Mouse (Mus musculus) hindbrain, embryonic 16.5 days (tissue): ENCODE results near the gene Zfp719. TPM values are rescaled to one million over a fixed set of nuclear protein-coding genes. Genes with fewer than 3 reads are reported as not detected.

ENCODE experiments used
- ATAC-seq: fragments of 200-750 bp; cut with Nextera tagmentation; 2 replicates; pipeline ENCODE4 v1.8.0; 2017; ENCODE audit warnings: moderate TSS enrichment, moderate library complexity
- H3K27ac ChIP-seq: fragments of 300-500 bp; sonication (generic); 2 replicates; pipeline ENCODE4 v1.5.1; 2014; ENCODE audit warnings: low read depth, mild to moderate bottlenecking, control low read depth, low read length, moderate library complexity
- H3K27me3 ChIP-seq: fragments of 300-500 bp; sonication (generic); replicated peaks from 2 replicates; pipeline ENCODE4 v1.6.1; 2014; ENCODE audit warnings: low read length; ENCODE audit not compliant: control insufficient read depth, insufficient read depth
- H3K36me3 ChIP-seq: fragments of 300-500 bp; sonication (generic); 2 replicates; pipeline ENCODE4 v1.6.1; 2014; ENCODE audit warnings: mild to moderate bottlenecking, low read length, moderate library complexity, mixed read lengths; ENCODE audit not compliant: control insufficient read depth, insufficient read depth
- H3K4me1 ChIP-seq: fragments of 300-500 bp; sonication (generic); 2 replicates; pipeline ENCODE4 v1.6.1; 2014; ENCODE audit warnings: low read depth, low read length; ENCODE audit not compliant: control insufficient read depth, insufficient read depth
- H3K4me2 ChIP-seq: fragments of 300-500 bp; sonication (generic); 2 replicates; pipeline ENCODE4 v1.6.1; 2014; ENCODE audit warnings: mild to moderate bottlenecking, low read length, control low read depth, moderate library complexity
- H3K4me3 ChIP-seq: fragments of 300-500 bp; sonication (generic); 2 replicates; pipeline ENCODE4 v1.5.1; 2014; ENCODE audit warnings: mild to moderate bottlenecking, low read length, control low read depth, moderate library complexity
- H3K9ac ChIP-seq: fragments of 300-500 bp; sonication (generic); 2 replicates; pipeline ENCODE4 v1.6.1; 2014; ENCODE audit warnings: low read depth, mild to moderate bottlenecking, control low read depth, low read length, moderate library complexity
- H3K9me3 ChIP-seq: fragments of 300-500 bp; sonication (generic); 2 replicates; pipeline ENCODE4 v1.6.1; 2014; ENCODE audit warnings: mild to moderate bottlenecking, low read length, moderate library complexity; ENCODE audit not compliant: control insufficient read depth
- WGBS: fragments of 180-500 bp; shearing (Covaris S2); extraction: QIAGEN DNeasy Blood & Tissue Kit; methylation state at CpG from one replicate; pipeline ENCODE4 v1.1.7; 2014; 5-methylcytosine and 5-hydroxymethylcytosine counted together
- polyA plus RNA-seq: library from polyadenylated mRNA; unstranded; fragments of >200 nt; fragmentation: Nextera tagmentation; extraction: Ambion mirVana; gene quantifications from 2 replicates; pipeline ENCODE4 v1.2.1, GENCODE M21; 2015

The Zfp719 gene
- 14.4 and 16.2 TPM in 2 replicates for polyA plus RNA-seq

- peak within 1 kb of the TSS; percentile 73 for H3K4me3 ChIP-seq
- no peaks in the 10 kb centered on the region for H3K27me3 ChIP-seq
- peak; percentile 99 for ATAC-seq
- peaks cover 18% of the 10 kb centered on the region for H3K4me1 ChIP-seq
- peak within 1 kb of the TSS; percentile 78 for H3K9ac ChIP-seq
- H3K36me3 ChIP-seq: peaks cover 16% of the 10 kb centered on the region
- peak within 1 kb of the TSS; percentile 90 for H3K27ac ChIP-seq
- WGBS: under 1% methylated on average over 37 of the region's 37 CpGs
- H3K9me3 ChIP-seq: no peaks in the 10 kb centered on the region
- H3K4me2 ChIP-seq: peak within 1 kb of the TSS; percentile 84
These were observed at the start of gene Zfp719 for GRCm38 (mm10) chr7:43579440-43580171. Gene Zfp719 (plus strand): TSS chr7:43579610.

GRCm38 (mm10) chr7:43530216-43530785 lies 49.1 kb upstream of the Zfp719 start:
- 71% methylated on average over 8 of the region's 8 CpGs for WGBS
- no peak for ATAC-seq

DNA sequence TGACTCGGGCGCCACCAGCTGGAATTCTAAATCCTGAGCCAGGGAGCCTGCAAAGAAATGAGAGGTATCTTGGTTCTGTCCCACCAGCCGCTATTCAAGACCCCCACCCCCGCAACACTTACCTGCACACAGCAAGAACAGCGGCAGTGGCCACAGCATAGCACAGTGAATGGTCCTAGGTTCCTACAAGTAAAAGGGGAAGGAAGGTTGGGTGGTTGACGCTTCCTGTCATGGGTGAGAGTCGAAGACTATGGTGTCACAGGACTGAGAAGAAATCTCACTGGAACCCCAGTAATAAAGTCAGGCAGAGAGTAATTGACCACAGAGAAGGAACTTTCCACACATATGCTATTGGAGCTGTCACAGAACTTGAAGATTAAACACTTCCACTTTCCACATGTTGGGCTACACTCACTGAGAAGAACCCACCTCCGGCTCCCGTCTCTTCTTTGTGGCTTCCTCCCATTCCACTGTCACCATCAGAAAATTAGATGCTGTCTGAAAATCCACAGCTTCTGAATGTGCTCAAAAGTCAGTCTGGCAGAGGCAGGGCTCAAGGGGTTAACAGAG lies 46.4 kb upstream of the Zfp719 start:
- no peak for ATAC-seq
- Histone ChIP-seq H3K27ac (no peak overlapping the region), H3K4me1 (no peaks in the 10 kb centered on the region), H3K36me3 (no peaks in the 10 kb centered on the region), H3K27me3 (no peaks in the 10 kb centered on the region), H3K9me3 (no peaks in the 10 kb centered on the region), H3K9ac (no peak overlapping the region), H3K4me2 (no peak overlapping the region), H3K4me3 (no peak overlapping the region)
- WGBS: 89% methylated on average over 9 of the region's 9 CpGs

More at GRCm38 (mm10) chr7:43530216-43530785, 49.1 kb upstream of the Zfp719 start:
- H3K27ac ChIP-seq: no peak overlapping the region
- H3K4me3 ChIP-seq: no peak overlapping the region
- no peaks in the 10 kb centered on the region for H3K27me3 ChIP-seq
- H3K9me3 ChIP-seq: no peaks in the 10 kb centered on the region
- no peak overlapping the region for H3K9ac ChIP-seq
- H3K4me1 ChIP-seq: no peaks in the 10 kb centered on the region
- H3K36me3 ChIP-seq: no peaks in the 10 kb centered on the region
- H3K4me2 ChIP-seq: no peak overlapping the region

DNA sequence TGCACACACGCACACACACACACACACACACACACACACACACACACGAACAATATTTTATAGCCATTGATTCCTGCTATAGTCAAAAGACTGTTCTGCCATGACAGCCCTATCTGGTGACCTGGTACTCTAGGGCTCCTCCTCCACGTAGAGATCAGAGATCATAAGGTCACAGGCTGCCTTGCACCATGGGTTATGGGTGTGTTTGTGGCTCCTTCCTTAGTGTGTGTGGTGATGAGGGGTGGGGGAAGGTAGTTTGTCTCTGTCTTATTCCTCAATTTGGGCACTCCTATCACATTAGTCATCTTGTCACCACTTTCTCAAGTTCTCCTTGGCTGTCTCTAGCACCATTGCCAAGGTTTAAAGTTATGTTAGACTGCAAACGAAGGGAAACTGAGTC lies 40.9 kb upstream of the Zfp719 start:
- WGBS: 70% methylated on average over 4 of the region's 4 CpGs
- Histone ChIP-seq H3K27ac (no peak overlapping the region), H3K36me3 (no peaks in the 10 kb centered on the region), H3K27me3 (no peaks in the 10 kb centered on the region), H3K9me3 (no peaks in the 10 kb centered on the region), H3K9ac (no peak overlapping the region), H3K4me3 (no peak overlapping the region), H3K4me2 (no peak overlapping the region), H3K4me1 (no peaks in the 10 kb centered on the region)
- no peak for ATAC-seq

GRCm38 (mm10) chr7:43544225-43544977 lies 35.0 kb upstream of the Zfp719 start, which contains the start of gene Cd33:
Gene Cd33 (minus strand): TSS chr7:43544428.
- Histone ChIP-seq H3K27me3 (no peaks in the 10 kb centered on the region), H3K4me1 (no peaks in the 10 kb centered on the region), H3K9ac (no peak within 1 kb of the TSS), H3K9me3 (no peaks in the 10 kb centered on the region), H3K36me3 (no peaks in the 10 kb centered on the region), H3K4me2 (no peak within 1 kb of the TSS), H3K4me3 (no peak within 1 kb of the TSS), H3K27ac (no peak within 1 kb of the TSS)
- WGBS: 79% methylated on average over 7 of the region's 7 CpGs
- no peak for ATAC-seq

GRCm38 (mm10) chr7:43545656-43546545 lies 33.5 kb upstream of the Zfp719 start:
- Histone ChIP-seq H3K4me1 (no peaks in the 10 kb centered on the region), H3K9ac (no peak overlapping the region), H3K9me3 (no peaks in the 10 kb centered on the region), H3K4me3 (no peak overlapping the region), H3K27me3 (no peaks in the 10 kb centered on the region), H3K36me3 (no peaks in the 10 kb centered on the region), H3K27ac (no peak overlapping the region), H3K4me2 (no peak overlapping the region)
- 71% methylated on average over 7 of the region's 7 CpGs for WGBS
- ATAC-seq: no peak

- Histone ChIP-seq H3K4me2 (no peak overlapping the region), H3K4me3 (no peak overlapping the region), H3K27ac (no peak overlapping the region), H3K4me1 (no peaks in the 10 kb centered on the region), H3K36me3 (no peaks in the 10 kb centered on the region), H3K9ac (no peak overlapping the region), H3K27me3 (no peaks in the 10 kb centered on the region), H3K9me3 (no peaks in the 10 kb centered on the region)
- ATAC-seq: no peak
- WGBS: 45% methylated on average over 5 of the region's 5 CpGs
These were observed 31.7 kb upstream of the Zfp719 start for GRCm38 (mm10) chr7:43547666-43548065.

GRCm38 (mm10) chr7:43548206-43548605 lies 31.2 kb upstream of the Zfp719 start:
- WGBS: 88% methylated on average over 4 of the region's 4 CpGs
- no peaks in the 10 kb centered on the region for H3K4me1 ChIP-seq

More at GRCm38 (mm10) chr7:43548206-43548605, 31.2 kb upstream of the Zfp719 start:
- Histone ChIP-seq H3K27me3 (no peaks in the 10 kb centered on the region), H3K4me3 (no peak overlapping the region), H3K27ac (no peak overlapping the region), H3K36me3 (no peaks in the 10 kb centered on the region), H3K4me2 (no peak overlapping the region), H3K9ac (no peak overlapping the region), H3K9me3 (no peaks in the 10 kb centered on the region)
- no peak for ATAC-seq
